Mouse (Mus musculus) midbrain, embryonic 12.5 days (tissue): ENCODE data around the gene Scgb3a1. TPM values are rescaled to one million over a fixed set of nuclear protein-coding genes. Genes with fewer than 3 reads are reported as not detected.

Source experiments
- ATAC-seq: fragments of 200-750 bp; cut with Nextera tagmentation; 2 replicates; pipeline ENCODE4 v1.8.0; 2017; ENCODE audit warnings: low read depth, moderate TSS enrichment, moderate library complexity; ENCODE audit not compliant: low FRiP score
- H3K27ac ChIP-seq: fragments of 300-500 bp; sonication (generic); replicated peaks from 2 replicates; pipeline ENCODE4 v1.5.1; 2016; ENCODE audit warnings: mild to moderate bottlenecking
- H3K27me3 ChIP-seq: fragments of 300-500 bp; sonication (generic); 2 replicates; pipeline ENCODE4 v1.6.1; 2016; ENCODE audit warnings: mild to moderate bottlenecking
- H3K36me3 ChIP-seq: fragments of 300-500 bp; sonication (generic); 2 replicates; pipeline ENCODE4 v1.6.1; 2016
- H3K4me1 ChIP-seq: fragments of 300-500 bp; sonication (generic); 2 replicates; pipeline ENCODE4 v1.6.1; 2016
- H3K4me2 ChIP-seq: fragments of 300-500 bp; sonication (generic); replicated peaks from 2 replicates; pipeline ENCODE4 v1.6.1; 2016; ENCODE audit warnings: mild to moderate bottlenecking, moderate library complexity
- H3K4me3 ChIP-seq: fragments of 300-500 bp; sonication (generic); 2 replicates; pipeline ENCODE4 v1.5.1; 2016; ENCODE audit warnings: mild to moderate bottlenecking
- H3K9ac ChIP-seq: fragments of 300-500 bp; sonication (generic); replicated peaks from 2 replicates; pipeline ENCODE4 v1.6.1; 2016; ENCODE audit warnings: mild to moderate bottlenecking, moderate library complexity
- H3K9me3 ChIP-seq: fragments of 300-500 bp; sonication (generic); 2 replicates; pipeline ENCODE4 v1.6.1; 2016; ENCODE audit warnings: mild to moderate bottlenecking
- WGBS: fragments of 180-500 bp; shearing (Covaris S2); methylation state at CpG from one replicate; pipeline ENCODE4 v1.1.7; 2016; 5-methylcytosine and 5-hydroxymethylcytosine counted together
- polyA plus RNA-seq: library from polyadenylated mRNA; unstranded; fragments of >200 nt; fragmentation: Nextera tagmentation; extraction: Ambion mirVana; gene quantifications from 2 replicates; pipeline ENCODE4 v1.2.1, GENCODE M21; 2016

Gene Scgb3a1
- polyA plus RNA-seq, 1 experiment from 2014 or later = not detected

DNA sequence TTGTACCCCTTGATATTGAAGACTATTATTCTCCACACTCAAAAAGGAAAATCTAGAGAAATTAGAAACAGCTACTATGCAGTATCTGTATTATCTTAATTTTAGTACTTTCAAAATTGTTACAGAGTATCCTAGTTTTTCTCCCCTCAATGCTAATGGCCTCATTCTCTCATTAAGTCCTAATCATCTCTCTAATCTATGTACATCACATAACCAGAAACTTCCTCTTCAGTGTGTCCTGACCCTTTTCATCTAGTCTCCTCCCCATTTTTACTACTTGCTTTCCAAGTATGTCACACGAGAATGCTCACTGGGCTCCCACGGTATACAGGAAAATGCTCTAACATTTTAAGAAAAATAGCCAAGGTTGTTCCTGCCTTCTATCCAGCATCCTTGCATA lies 44.4 kb downstream of the Scgb3a1 start:
- no peak for ATAC-seq
- peaks cover 34% of the 10 kb centered on the region for H3K36me3 ChIP-seq
- no peaks in the 10 kb centered on the region for H3K9me3 ChIP-seq
- H3K27ac ChIP-seq = no peak overlapping the region
- no peak overlapping the region for H3K9ac ChIP-seq
- no peaks in the 10 kb centered on the region for H3K27me3 ChIP-seq
- H3K4me1 ChIP-seq = peaks cover 27% of the 10 kb centered on the region
- no peak overlapping the region for H3K4me3 ChIP-seq
- no peak overlapping the region for H3K4me2 ChIP-seq
- WGBS = 87% methylated on average over 2 of the region's 2 CpGs

DNA sequence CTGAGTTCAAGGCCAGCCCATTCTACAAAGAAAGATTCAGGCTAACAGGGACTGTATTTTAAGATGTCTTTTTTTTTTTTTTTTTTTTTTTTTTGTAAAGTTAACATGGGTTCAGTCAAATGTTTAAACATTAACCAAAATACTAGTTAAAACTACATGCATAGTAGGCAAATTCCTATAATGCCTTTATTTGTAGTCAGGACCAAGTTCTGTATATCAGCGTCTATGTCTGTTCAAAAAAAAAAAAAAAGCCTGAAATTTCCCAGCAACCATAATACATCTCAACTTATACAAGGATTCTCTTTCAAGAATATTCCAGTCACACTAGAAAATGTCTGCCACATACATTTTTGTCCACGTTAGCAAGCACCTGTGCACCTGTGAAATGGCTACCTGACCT lies 47.3 kb downstream of the Scgb3a1 start:
- WGBS = 83% methylated on average over 2 of the region's 2 CpGs
- Histone ChIP-seq H3K9me3 (no peaks in the 10 kb centered on the region), H3K27me3 (no peaks in the 10 kb centered on the region), H3K27ac (no peak overlapping the region), H3K4me1 (peaks cover 37% of the 10 kb centered on the region), H3K36me3 (peaks cover 11% of the 10 kb centered on the region), H3K9ac (0 out of 2 replicates have a peak overlapping the region, but pooled peaks have one; percentile 98), H3K4me2 (peak overlapping the region; percentile 72), H3K4me3 (peak overlapping the region; percentile 97)
- ATAC-seq = no peak

DNA sequence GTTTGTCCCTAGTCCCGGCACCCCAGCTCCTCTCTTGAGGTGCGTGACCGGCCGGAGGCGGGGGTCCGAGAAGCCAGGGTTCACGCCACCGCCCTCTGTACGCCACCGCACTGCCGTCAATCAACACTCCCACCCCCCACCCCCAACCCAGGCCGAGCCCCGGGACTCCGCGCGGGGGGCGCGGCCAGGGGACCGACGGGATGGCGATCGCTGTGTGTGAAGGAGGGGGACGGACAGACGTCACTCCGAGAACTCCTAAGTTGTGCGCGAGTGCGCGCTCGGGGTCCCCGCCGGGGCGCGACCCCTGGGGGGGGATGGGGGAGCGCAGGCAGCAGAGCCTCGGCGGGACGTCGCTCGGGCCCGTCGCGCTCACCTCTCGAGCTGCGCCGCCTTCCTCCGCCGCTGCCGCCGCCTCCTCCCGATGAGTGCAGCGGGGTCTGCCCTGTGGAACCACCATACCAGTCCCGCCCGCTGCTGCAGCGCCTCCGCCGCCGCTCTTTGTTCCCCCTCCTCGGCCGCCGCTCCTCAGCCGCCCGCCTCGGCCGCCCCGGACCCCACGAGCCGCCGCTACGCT lies 48.7 kb downstream of the Scgb3a1 start:
- WGBS = under 1% methylated on average over 68 of the region's 70 CpGs
- peak; percentile 80 for ATAC-seq
- Histone ChIP-seq H3K27ac (peak overlapping the region; percentile 96), H3K4me3 (peak overlapping the region; percentile 97), H3K9me3 (no peaks in the 10 kb centered on the region), H3K9ac (peak overlapping the region; percentile 98), H3K36me3 (no peaks in the 10 kb centered on the region), H3K27me3 (no peaks in the 10 kb centered on the region), H3K4me1 (peaks cover 37% of the 10 kb centered on the region), H3K4me2 (peak overlapping the region; percentile 72)

DNA sequence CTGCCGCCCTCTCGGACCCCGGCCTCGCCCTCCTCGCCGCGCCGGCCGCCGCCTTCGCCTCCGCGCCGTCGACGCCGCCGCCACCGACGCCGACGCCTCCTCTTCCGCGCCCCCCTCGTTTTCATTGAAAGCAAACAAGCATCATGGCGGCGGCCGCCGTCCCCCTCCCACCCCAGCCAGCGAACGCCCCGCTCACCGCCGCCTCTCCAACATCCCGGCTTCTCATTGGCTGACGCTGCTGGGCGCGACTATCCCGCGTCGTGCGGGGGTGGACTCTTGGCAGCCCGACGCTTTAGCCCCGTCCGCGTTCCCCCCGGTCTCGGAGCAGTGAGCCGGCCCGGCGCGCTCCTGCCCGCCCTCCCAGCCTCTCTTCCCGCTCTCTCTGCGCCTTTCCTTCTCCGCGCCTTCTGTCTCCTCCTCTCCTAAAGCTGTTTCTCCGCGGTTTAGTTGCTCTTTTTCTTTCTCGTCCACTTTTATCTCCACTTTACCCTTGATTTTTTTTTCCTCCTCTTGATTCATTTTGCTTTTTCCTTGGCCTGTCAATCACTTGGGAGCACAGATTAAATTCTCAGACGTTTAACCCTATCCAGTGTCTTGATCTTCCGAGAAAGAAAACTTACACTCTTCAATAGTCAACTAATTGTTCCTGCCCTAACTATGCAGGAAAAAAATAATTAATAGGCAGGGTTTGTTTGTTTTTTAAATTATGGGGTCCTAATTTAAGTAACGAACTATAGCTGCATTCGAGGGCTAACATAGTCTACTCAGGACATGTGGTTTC lies 49.3 kb downstream of the Scgb3a1 start, which contains the start of gene Cnot6:
Gene Cnot6 (minus strand): TSS at position 169 of the 781 bp plus-strand sequence.
- Histone ChIP-seq H3K9ac (peak within 1 kb of the TSS; percentile 98), H3K4me2 (peak within 1 kb of the TSS; percentile 72), H3K4me3 (peak within 1 kb of the TSS; percentile 97), H3K4me1 (peaks cover 37% of the 10 kb centered on the region), H3K9me3 (no peaks in the 10 kb centered on the region), H3K36me3 (no peaks in the 10 kb centered on the region), H3K27ac (peak within 1 kb of the TSS; percentile 96), H3K27me3 (no peaks in the 10 kb centered on the region)
- ATAC-seq = peak; percentile 97
- WGBS = 1% methylated on average over 64 of the region's 65 CpGs

DNA sequence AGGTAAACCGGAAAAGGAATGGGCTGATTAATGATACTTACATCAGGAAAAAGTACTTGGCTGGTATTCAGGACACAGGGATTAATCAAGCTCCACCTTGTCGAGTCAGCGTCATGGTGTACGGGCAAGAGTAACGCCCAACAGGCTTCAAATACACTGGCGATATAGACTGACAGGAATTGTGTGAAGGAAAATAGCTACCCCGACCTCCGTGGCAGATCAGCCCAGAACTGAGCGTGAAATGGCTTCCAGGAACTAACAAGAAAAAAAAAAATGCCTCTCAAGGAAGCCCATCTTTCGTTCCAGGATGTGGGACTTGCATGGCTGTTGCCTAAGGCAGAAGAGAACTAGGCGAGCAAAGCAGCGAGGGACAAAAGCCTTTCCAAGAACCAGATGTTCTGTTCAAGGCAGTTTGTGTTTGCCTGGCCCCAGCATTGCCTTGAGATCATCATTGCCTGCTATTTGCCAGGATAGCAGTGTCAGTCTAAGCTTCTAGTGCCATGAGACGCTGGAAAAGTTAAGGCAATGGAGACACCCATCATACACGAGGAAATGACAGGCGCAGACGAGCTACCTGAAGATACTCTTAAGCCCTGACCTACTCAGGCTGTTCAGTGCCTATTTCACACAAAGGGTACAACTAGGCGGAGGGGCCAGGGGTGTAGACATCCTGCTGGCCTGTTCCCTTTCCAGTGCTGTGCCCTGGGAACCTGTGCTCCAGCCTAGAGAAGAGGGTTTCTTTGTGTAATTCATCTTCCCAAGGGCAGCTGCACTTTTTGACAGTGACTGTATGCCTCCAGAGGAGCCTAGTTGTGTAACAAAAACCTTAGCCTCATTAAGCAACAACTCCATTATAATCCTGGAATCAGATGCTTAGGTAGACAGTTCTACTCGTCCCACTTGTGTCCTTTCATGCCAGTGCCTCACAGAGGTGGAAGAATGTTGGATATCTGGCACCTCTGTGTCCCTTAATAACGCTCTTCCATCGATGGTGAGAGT lies 50.2 kb downstream of the Scgb3a1 start:
- H3K36me3 ChIP-seq = no peaks in the 10 kb centered on the region
- 42% methylated on average over 20 of the region's 20 CpGs for WGBS
- peak overlapping the region; percentile 96; the same call in 1 of the 2 replicates for H3K27ac ChIP-seq
- no peak for ATAC-seq
- peaks cover 36% of the 10 kb centered on the region for H3K4me1 ChIP-seq
- H3K4me2 ChIP-seq = peak overlapping the region; percentile 72
- no peaks in the 10 kb centered on the region for H3K27me3 ChIP-seq
- no peaks in the 10 kb centered on the region for H3K9me3 ChIP-seq
- peak overlapping the region; percentile 37 for H3K9ac ChIP-seq
- H3K4me3 ChIP-seq = peak overlapping the region; percentile 97

Other genes starting within 250 kb of the Scgb3a1 start
- gene Olfr1389, start 240.5 kb upstream of the Scgb3a1 start, polyA plus RNA-seq = not detected in 2 replicates
- 0.07 TPM in 1 of 2 replicates, not detected in the other for gene Olfr1388, start 227.0 kb upstream of the Scgb3a1 start, polyA plus RNA-seq
- gene Olfr1387, start 208.3 kb upstream of the Scgb3a1 start, polyA plus RNA-seq = not detected in 2 replicates
- gene Olfr1386, start 198.6 kb upstream of the Scgb3a1 start, polyA plus RNA-seq = not detected in 2 replicates
- gene Olfr1385, start 174.5 kb upstream of the Scgb3a1 start, polyA plus RNA-seq = not detected in 2 replicates
- gene Olfr1384, start 156.9 kb upstream of the Scgb3a1 start, polyA plus RNA-seq = not detected in 2 replicates
- gene Olfr1383, start 144.0 kb upstream of the Scgb3a1 start, polyA plus RNA-seq = not detected in 2 replicates
- gene Olfr1382, start 135.4 kb upstream of the Scgb3a1 start, polyA plus RNA-seq = not detected in 2 replicates
- gene Olfr1381, start 120.2 kb upstream of the Scgb3a1 start, polyA plus RNA-seq = not detected in 2 replicates
- not detected in 2 replicates for gene Olfr1380, start 106.7 kb upstream of the Scgb3a1 start, polyA plus RNA-seq
- 2.1 and 2.8 TPM in 2 replicates for gene Flt4, start 54.3 kb upstream of the Scgb3a1 start, polyA plus RNA-seq
- 93.4 and 99.8 TPM in 2 replicates for gene Cnot6, start 49.1 kb downstream of the Scgb3a1 start, polyA plus RNA-seq
- gene Gfpt2, start 130.6 kb downstream of the Scgb3a1 start, polyA plus RNA-seq = 6.8 and 11.3 TPM in 2 replicates
- 45.9 and 46.1 TPM in 2 replicates for gene Mapk9, start 183.1 kb downstream of the Scgb3a1 start, polyA plus RNA-seq
- 1.6 and 3.0 TPM in 2 replicates for gene Rasgef1c, start 238.2 kb downstream of the Scgb3a1 start, polyA plus RNA-seq